Mouse (Mus musculus) spleen, adult 2 months (tissue): Measurements from ENCODE around the gene Lhfpl2.

Source experiments
- CTCF ChIP-seq: fragments of 200-500 bp; IDR thresholded peaks from 2 replicates; pipeline ENCODE4 v1.5.1; 2011; ENCODE audit warnings: mild to moderate bottlenecking, inconsistent platforms; ENCODE audit not compliant: insufficient read depth, insufficient read length, insufficient replicate concordance; ENCODE audit errors: extremely low read depth
- POLR2A ChIP-seq: fragments of 200-500 bp; IDR thresholded peaks from 2 replicates; pipeline ENCODE4 v1.6.1; 2011; ENCODE audit warnings: low read depth, low read length, inconsistent platforms

DNA sequence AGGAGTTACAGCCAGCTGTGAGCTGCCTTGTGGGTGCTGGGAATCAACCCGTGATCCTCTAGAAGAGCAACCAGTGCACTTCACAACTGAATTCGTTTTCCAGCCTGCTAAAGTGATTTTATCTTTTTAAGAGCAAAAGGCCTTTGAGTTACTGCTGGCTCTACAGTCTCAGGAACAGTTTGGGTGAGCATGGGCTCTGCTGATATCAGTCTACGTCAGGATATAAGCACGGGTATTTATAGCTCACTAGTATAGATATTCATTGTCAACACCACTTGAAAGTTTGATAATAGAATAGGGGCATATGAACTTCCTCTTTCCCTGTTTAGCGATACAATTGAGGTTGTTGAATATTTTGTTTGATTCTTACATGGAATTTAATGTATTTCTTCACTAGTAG is 61.7 kb downstream of the Lhfpl2 start:
- TF ChIP-seq CTCF = no peak
- TF ChIP-seq POLR2A = no peak
